Mouse (Mus musculus) ZHBTc4 (cell line): ENCODE measurements around the gene Arntl2.
"Not testable (repeated sequence)": the region's sequence is repeated elsewhere in the genome, so short reads cannot be mapped to it uniquely, and the experiment has no call there.

Experiments
- DNase-seq: peaks from one replicate; pipeline ENCODE4 v3.0.0-alpha.2; 2011; ENCODE audit warnings: low read depth, low spot score

Gene Arntl2

DNA sequence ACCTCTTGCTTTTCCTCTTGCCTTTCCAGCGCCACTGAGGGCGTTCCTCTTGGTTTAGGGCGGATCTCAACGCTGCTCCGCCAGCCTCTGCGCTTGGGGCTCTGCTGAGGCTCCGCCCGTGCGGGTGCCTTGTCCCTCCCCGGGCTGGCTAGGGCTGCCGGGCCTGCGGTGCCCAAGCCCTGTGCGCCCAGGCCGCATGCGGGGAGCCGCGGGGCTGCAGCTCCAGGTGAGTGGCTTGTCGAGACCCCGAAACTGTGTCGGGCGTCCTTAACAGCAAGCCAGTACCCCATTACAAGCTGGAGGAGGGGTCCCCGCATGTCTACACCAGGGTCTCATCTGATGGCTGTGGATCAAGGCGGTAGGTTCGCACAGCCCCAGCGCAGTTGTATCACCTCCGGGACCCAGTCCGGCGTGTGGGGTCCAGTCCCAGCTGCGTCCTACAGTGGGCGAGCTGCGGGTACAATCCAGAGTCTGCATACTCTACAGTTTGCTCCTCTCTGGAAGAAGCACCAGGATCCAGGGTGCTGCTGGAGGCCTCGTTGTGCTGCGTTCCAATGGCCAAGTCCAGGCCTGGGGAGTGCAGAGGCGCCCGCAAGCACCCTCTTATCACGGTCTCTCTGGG, at the start of gene Arntl2:
Gene Arntl2 (plus strand): TSS at position 132 of the 622 bp plus-strand sequence.
- peak; percentile 86 for DNase-seq

GRCm38 (mm10) chr6:146746577-146746976, 49.3 kb upstream of the Arntl2 start:
- no peak for DNase-seq

- DNase-seq: no peak
Observed at GRCm38 (mm10) chr6:146747057-146747456, 48.8 kb upstream of the Arntl2 start.

GRCm38 (mm10) chr6:146748271-146748670, 47.6 kb upstream of the Arntl2 start:
- no peak for DNase-seq

GRCm38 (mm10) chr6:146751671-146752070, 44.2 kb upstream of the Arntl2 start:
- peak; percentile 22 for DNase-seq

DNA sequence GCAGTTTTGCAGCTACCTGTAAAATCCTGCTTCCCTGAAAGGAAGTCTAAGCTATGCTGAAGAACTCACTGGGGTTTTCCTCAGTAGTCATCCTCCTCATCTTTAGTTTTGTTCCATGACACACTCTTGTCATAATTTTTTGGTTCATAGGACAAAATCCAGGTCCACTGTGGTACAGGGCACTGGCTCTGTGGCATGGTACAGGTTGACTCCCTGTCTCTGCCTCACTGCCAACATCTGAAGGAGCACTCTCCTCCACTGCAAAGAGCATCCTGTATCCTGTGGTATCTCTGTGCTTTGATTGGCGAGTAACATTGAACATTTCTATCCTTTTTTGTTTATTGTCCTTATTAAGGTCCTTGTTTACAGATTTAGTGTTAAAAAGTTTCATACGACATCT, 43.7 kb upstream of the Arntl2 start:
- no peak for DNase-seq

GRCm38 (mm10) chr6:146752612-146753011, 43.2 kb upstream of the Arntl2 start:
- DNase-seq: no peak

GRCm38 (mm10) chr6:146753560-146754160, 42.2 kb upstream of the Arntl2 start:
- DNase-seq: no peak

DNA sequence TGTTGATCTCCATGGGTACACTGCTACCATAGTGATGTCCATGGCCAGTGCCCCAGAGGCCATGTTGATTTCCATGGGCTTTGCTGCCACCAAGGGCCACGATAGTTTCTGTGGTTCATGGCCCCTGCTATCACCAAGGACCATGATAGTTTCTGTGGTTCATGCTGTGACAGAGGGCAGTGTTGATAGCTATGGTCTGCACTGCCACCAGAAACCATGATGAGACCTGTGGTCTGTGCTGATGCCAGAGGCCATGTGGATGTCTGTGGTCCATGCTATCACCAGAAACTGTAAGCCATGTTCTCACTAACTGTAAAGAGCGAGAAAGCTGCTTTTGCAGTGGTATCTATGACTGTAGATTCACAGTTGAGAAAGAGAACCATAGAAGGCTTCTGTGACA, 40.7 kb upstream of the Arntl2 start:
- no peak for DNase-seq

- peak; percentile 12 for DNase-seq
Observed at GRCm38 (mm10) chr6:146755679-146756078, 40.2 kb upstream of the Arntl2 start.

DNA sequence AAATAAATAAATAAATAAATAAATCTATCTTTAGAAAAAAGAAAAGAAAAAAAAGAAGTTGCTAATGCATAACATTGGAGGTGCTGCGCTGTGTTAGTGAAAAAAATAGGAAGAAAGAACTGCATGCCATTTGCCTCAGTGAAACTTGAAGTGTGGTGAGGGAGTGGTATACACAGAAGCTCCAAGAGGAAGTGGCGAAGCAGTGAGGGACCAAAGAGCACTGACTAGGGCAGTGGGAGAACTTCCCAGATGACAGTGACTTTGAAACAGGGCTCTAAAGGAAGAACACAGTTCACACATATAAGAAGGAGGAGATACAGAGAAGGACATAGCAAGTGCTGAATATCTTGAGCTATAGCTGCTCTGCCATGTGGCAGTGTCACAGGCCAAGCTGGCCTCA, 36.8 kb upstream of the Arntl2 start:
- no peak for DNase-seq

GRCm38 (mm10) chr6:146760022-146760421, 35.8 kb upstream of the Arntl2 start:
- no peak for DNase-seq

- peak; percentile 35 for DNase-seq
Observed at GRCm38 (mm10) chr6:146760736-146761135, 35.1 kb upstream of the Arntl2 start.

DNA sequence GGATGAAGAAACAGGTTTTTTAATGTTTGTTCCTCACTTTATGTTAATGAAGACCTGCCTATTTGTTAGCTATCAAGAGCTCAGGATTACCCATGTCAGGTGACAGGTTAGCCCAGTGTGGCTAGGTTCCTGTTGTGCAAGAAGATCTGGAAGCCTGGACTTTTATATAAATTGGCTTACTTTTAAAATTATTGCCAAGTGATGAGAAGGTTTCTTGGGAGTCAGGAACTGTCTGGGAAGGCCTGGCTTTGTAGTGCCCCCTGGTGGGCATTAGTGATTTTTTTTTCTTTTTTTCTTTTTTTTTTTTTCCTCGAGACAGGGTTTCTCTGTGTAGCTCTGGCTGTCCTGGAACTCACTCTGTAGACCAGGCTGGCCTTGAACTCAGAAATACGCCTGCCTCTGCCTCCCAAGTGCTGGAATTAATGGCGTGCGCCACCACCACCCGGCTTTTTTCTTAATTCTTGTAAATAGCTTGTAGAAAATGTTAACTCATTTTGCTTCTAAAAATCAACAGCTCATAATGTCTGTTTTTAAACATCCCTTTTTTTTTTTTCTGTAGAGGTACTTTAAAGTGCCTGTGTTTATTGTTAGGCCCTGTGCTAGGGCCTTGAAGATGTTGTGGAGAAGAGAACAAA, 33.5 kb upstream of the Arntl2 start:
- peak; percentile 30 for DNase-seq

- no peak for DNase-seq
Observed at GRCm38 (mm10) chr6:146764593-146764992, 31.3 kb upstream of the Arntl2 start.

DNA sequence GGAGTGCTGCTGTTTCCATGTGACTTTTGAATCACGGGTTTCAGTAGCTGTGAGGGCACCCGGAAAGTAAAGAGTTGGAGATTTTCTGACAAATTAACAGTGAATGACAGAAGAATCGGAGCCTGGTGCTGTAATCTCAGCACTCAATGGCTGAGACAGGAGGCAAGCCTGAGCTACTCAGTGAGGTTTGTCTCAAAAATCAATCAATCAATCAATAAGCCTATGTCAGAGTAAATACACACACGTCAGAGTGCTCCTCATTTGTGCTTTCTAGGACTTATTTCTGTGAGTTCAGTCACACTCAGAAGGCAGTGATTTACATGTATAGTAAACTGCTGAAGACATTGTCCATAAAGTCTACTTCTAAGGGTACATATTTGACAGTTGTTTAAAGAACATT, 30.6 kb upstream of the Arntl2 start:
- no peak for DNase-seq

- no peak for DNase-seq
Observed at GRCm38 (mm10) chr6:146768813-146769404, 26.9 kb upstream of the Arntl2 start.

GRCm38 (mm10) chr6:146770005-146770745, 25.7 kb upstream of the Arntl2 start:
- no peak for DNase-seq

DNA sequence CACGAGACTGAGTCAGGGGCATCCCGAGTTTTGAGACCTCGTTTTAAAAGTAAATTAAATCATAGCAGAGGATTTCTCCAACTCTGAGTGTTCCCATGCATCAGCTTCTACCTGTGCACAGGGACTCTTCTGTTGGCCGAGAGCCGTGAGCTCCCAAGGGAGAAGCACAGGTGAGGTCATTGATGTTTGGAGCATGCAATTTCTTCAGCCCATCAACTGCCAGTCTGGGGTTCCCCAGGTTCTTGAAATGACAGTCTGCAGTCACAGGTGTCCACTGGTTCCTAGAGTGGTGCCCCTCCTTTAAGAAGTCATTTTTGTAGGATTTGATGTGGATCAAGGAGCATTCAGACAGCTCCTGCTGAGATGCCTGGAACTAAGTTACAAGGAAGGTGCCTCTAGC, 25.0 kb upstream of the Arntl2 start:
- DNase-seq: no peak

GRCm38 (mm10) chr6:146775864-146776263, 20.0 kb upstream of the Arntl2 start:
- DNase-seq: not testable (repeated sequence)

DNA sequence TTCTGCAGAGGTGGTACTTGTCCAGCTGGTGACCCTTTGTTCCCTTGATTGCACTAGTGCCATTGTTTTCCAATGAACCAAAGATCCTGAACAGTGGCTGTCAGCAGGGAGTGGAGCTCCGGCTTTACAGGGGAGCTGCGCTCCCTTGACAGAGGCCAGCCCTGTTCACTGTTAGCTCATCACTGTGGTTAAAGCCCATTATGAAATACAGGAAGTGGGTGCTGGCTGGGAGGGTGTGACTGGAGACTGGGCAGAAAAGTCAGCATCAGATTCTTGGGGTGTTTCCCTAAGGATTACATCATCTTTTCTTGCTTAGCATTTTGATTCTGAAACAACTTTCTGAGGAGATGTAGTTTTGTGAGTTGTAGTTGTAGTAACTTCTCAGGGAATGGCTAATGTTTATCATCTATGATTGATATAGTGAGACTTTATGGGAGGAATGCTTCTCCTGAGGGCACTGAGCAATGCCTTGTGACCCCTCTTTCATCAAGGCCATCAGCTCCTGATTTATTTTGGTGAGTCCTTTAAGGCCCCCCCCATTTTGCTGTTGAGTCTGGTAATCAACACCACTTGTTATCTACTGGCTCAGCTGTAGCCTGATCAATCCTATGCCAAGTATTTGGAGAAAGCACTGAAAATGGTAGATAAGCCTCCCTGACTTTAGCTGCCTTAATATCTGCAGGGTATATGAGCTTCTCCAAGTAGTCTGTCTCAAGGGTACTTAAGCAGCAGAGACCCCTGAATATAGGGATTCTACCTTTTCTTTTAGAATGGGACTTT, 19.1 kb upstream of the Arntl2 start:
- DNase-seq: no peak
